Mouse (Mus musculus) gastrocnemius, postnatal 4 days (tissue): ENCODE data around the gene Kcnh4. TPM values are rescaled to one million over a fixed set of nuclear protein-coding genes. Genes with fewer than 3 reads are reported as not detected.
A peak's percentile ranks its signal among the peaks of the same experiment; 100 is the strongest.

Experiments used
- DNase-seq, 2 experiments: peaks; one replicate each; pipeline ENCODE4 v3.0.0; 2021 to 2022; ENCODE audit warnings: low spot score in 2 of 2, mixed read lengths in 2 of 2
- long read RNA-seq, 2 experiments: library from polyadenylated mRNA; stranded (forward); transcript quantifications; one replicate each; pipeline ENCODE4 v2.0.0; 2021
- total RNA-seq, 2 experiments: library from RNA; stranded (reverse); gene quantifications; 2 replicates each; pipeline ENCODE4 v1.2.3; 2021

Kcnh4 gene
- under 1 TPM in 1 of 2 experiments, not detected in 1; 0.10 TPM for total RNA-seq
- long read RNA-seq, experiment 1: 0 reads
- long read RNA-seq, experiment 2: 0 reads

DNA sequence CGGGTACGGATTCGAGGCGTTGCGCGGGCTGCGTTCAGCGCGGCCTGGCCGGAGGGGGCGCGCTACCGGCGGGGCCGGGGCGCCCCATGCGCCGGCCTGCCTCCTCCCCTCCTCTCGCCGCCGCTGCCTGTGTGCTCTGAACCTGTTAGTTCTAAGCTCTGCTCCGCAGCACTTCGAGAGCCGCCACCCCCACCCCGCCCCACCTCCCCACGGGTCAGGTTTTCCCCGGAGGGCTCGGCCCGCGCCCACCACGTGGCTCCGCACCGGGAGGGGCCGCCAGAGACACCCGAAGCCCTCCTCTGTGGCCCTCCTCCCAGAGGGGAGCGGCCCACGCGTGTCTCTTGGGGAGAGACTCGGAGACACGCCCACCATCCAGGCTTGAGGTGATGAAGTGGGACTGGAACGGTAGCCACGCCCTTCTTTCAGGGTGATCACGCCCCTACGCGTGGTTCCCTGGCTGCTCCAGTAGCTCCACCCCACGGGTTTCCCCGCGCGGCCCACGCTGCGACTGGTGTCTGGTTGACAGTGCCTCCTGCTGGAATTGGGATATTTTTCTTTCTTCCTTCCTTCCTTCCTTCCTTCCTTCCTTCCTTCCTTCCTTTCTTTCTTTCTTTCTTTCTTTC, at the start of gene Kcnh4:
TSS of gene Kcnh4 (minus strand) at position 332 of the 623 bp plus-strand sequence.
- DNase-seq: no peak

DNA sequence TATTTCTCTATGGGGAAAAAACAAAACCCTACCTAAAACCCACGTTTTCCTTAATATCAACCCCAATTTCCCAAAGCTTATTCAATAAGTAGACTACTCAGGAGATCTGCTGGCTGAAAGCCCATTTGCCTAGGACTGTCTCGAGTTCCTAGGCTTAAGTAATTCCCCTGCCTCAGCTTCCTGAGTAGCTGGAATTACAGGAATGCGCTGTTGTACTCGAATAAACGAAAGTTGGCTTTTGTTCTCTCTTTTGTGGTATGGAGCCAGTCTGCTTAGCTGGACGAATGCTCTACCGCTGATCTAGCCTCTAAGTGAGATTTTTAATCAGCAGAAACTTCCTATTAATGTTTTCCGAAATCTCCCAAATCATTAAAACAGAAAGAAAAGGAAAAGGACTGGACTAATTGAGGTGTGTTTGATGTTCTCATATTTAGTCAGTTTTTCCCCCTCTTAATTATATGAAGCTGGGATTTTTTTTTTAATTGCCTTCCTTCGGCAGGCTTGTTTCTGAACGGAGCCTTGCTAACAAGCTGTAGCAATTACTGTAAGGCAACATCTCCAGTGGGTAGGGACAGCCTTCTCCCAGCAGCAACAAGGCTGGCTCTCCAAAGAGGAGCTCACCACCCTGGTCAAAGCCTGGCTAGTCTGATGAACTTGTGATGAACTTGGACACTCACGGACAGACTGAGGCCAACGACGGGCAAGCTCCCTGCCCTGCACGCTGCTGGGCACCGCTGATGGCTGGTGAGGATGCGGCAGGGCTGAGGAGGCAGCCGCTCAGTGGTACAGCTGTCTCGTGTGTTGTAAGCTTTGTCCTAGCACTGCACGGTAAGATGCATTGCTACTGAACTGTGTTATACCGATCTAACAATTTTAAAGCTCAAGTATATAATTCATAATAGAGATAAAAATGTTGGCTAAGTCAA, 46.9 kb upstream of the Kcnh4 start:
- DNase-seq: no peak

DNA sequence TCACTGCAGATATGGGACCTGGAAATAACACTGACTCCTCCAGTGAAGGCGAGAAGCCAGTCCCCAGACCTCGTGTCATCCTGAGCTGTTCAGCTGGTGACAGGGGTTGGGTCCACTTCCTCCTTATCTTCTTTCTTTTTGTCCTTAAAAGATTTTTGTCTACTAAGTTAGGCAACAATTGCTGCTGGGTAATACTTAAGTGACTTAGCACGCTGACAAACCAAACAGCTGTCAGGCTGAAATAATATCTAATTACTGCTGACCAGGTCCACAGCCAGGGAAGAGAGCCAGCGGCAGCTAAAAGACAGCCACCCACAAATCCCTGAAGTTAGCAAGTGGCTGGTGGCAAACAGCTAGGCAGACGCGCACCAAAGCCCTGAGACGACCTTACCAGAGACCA, 45.8 kb upstream of the Kcnh4 start:
- DNase-seq: no peak

DNA sequence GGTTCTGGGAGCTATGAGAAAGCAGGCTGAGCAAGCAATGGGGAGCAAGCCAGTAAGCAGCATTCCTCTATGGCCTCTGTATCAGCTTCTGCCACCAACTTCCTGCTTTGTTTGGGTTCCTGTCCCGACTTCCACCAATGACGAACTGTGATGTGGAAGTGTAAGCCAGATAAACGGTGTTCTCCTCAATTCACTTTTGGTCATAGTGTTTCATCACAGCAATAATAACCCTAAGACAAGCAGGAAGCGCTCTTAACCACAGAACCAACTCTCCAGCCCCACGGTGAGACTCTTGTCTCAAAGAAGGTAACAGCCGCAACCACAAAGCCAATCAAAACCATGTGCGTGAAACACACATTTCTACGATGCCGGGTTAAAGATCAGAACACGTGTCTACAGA, 44.7 kb upstream of the Kcnh4 start:
- DNase-seq: no peak

DNA sequence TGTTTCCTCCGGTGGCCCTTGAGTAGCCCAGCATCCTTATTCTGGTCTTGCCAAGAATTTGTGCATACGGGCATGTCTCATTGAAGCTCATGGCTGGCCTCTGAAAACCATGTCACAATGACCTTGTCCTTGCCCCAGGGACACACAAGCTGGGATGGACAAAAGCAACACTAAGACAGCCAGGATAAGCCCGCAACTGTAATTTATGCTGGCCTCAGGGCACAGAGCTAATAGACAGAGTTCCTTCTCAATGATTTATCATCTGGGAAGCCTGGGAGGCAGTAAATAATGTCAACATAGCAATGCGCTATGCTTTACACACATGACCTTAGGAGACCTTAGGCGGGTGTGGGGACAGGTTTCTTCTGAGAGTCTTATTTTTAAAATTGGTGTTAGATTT, 39.7 kb upstream of the Kcnh4 start:
- DNase-seq: no peak

DNA sequence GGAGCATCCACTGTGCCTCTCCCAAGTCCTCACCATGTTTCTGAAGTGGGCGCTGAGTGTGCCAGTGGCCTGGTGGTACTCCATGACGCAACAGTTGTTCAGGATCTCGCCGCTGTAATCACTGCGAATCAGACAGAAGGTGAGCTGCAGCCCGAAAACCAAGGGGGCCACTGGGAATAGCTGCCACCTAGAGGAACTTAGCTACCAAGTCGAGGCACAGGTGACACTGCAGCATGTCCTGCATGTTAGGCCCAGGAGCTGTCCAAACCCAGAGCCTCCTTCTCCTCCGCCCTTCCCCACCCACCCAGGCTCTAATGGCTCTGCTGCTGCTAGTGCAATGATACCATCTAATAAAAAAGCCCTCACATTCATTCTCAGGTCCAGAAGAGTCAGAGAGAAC, 36.8 kb upstream of the Kcnh4 start:
- no peak for DNase-seq

DNA sequence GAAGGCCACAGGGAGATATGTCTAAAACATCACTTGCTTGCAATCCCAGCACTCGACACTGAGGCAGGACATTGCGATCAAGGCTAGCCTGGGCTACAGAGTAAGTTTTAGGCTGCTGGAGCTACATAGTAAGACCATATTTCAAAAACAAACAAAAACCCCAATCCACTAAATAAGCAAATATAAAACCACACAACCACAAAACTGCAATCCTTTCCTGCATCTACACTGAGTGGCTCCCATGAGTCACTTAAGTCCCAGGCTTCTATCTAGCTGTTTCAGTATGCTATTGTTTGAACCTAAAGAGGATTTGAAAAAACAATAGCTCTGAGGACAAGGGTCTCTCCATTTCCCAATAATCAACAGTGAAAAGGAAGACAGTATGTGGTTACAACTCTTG, 35.6 kb upstream of the Kcnh4 start:
- no peak for DNase-seq

DNA sequence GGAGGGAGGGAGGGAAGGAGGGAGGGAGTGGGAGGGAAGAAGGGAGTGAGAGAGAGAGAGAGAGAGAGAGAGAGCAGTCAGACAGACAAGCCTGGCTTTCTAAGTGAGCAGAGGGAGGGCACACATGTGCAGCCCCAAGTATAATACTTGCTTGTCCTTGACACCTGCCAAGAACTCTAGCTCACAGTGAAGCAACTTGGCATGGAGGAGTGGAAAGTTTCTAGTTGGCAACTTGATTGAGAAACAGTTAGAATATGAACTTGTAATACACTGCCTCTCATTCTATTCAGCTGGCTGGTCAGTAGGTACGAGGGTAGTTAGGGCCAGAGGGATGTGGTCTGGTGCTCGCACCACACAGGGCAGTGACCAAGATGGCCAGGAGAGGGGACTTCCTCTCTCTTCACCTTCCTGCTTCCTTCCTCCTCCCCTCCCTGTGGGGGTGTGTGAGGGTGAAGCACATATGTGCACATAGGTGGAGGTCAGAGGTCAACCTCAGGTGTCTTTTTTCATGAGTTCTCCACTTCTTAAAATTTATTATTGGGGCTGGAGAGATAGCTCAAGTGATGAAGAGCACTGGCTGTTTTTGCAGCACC, 31.8 kb upstream of the Kcnh4 start:
- no peak for DNase-seq

DNA sequence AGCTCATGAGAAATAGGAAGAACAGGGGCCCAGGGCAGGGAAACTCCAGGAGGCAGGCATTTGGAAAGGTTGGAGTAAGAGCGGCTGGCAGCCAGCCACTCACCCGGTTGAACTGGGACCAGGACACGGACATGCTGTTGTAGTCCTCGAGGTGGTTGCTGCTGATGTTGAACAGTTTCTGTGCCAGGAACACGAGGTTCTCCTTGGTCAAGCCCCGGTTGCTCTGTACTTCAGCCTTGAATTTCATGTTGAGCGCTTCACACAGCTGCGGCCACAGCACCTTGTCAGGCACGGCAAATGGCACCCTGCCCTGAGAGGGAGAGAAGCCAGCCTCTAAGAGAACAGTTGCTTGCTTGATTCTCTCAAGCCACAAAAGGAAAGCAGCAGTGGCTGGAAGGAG, 30.9 kb upstream of the Kcnh4 start:
- DNase-seq: peak in 1 of 2 experiments; percentile 68

DNA sequence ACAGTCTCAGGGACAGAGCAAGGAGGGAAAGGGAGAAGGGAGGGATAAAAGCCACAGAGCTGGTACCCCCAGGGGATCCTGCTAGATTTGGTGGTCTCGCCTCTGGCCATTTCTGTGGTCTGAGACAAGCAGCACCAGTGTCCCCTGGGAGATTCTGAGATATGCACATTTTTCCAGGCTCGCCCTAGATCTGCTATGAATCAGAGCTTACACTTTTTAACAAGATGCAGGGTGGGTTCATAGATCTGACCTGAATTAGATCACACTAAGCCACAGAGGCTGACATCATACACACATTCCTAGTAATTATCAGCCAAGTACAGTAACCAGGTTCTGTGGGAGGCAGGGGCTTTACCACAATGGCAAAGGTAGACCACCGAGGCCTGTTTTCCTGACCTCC, 30.0 kb upstream of the Kcnh4 start:
- no peak for DNase-seq

DNA sequence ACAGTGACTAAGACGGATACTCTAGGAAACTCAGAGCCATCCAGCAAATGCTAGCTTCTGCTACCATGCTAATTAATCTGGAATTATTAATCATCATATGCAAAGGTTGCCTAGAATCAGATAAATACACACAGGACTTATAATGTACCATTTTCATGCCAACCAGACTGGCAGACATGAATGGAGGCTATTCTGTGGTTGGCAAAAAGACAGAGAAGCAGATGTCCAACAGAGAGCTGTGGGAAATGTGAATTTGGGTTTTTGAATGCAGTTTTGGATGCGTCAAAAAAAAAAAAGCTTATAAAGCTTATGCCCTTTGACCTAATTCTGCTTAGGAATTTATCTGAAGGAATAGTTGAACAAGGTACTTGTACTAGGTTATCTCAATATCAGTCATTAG, 26.0 kb upstream of the Kcnh4 start:
- DNase-seq: no peak

DNA sequence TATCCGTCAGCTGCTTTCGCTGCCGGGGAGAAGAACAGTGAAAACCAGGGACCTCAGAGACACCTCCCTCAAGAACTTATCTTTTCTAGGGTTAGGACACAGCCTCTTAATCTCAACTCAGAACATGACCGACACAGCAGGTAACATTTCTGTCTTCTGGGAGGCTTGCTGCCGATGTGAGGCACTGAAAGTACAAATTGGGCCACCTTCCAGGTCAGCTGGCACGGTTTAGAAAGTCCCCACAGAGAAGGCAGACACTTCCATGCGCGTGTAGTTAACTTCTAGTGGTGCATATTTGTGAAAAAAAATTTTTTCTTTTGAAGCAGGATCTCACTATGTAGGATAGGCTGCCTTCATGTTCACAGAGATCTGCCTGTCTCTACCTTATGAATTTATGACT, 24.5 kb upstream of the Kcnh4 start:
- DNase-seq: no peak

DNA sequence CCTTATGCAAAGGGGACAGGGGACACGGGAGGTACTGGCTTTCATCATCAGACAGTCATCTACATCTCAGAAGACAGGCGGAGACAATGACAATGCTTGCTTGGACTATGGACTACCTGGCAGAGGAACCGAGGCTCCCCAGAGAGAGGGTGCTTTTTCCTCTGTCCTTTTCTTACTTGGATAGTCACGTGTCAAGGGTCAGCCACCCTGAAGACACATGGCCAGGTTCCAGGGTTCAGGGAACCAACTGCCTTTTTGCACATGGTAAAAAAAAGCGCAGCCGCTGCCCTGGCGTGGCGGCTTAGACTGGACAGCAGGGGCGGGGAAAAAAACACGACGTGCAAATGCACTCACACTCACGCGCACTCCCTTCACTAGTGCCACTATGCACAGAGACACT, 22.8 kb upstream of the Kcnh4 start:
- DNase-seq: no peak

DNA sequence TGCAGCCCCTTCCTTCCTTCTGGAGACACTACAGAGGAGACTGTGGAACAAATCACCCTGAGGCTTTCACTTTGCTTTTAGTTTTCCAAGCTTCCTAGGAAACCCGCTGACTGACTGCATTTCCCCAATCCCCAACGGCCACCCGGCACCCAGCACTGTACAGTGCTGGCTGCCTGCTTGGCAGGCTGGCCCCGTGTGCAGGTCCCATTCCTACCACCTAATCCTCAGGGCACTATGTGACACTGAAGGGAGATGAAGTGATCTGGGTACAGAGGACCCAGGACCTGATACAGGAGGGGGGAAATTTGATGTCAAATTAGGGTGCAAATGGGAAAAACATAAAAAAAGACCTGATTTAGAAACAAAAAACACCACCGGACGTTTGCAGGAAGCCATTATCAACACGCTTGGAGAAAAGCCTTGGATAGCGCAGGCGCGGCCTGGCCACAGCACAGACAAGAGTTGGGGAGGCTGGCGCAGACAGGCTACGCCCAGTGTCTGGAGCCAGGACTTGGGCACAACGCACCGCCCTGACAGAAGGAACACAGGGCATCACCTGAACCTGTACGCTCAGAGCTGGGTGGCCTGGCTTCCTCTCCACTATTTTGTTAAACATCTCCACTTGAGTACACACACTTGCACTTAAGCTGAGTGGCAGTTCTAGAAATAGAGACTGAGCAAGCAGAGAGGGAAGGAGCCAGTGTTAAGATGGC, 22.2 kb upstream of the Kcnh4 start:
- DNase-seq: no peak

DNA sequence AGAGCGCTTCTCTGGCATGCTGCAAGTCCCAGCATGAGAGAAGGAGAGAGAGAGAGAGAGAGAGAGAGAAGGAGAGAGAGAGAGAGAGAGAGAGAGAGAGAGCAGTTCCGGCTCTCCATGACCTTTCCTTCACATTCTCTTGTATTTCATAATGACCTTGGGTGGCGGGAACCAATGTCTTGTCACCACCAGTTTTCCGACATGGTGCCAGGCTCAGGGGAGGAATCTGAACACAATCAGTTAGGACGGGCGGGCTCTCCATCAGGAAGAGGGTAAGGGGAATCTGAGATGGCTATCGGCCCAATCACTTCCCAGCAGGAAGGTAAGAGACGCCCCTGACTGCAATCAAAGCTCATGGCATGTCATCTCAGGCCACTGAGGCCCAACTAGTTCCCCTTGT, 20.5 kb upstream of the Kcnh4 start:
- DNase-seq: no peak

DNA sequence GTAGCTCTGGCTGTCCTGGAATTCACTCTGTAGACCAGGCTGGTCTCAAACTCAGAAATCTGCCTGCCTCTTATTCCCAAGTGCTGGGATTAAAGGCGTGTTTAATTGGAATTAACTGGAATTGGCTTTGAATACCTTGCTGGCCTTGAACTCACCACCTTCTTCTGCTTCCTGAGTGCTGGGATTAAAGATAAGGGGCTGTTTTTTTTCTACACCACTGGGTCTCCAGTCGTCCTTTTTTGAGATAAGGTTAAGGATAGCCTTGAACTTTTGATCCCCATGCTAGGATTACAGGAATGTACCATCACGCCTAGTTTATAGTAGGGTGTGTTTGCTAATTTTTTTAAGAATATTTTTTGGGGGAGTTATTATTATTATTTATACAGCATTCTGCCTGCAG, 18.3 kb upstream of the Kcnh4 start:
- DNase-seq: no peak

DNA sequence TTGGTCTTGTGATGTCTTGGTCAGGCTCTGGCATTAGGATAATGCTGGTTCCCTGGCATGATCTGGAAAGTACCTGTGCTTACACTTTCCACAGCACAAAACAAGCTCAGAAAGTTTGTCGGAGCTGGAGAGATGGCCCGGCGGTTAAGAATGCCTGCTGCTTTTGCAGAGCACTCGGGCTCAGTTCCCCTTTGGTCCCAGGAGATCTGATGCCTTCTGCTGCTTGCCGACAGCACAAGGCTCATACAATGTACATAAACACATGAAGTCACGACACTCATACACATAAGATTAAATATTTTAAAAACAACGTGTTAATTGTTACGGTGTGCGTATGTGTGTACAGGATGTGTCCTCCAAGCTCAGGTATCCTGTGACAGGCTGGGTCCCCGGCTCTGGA, 16.2 kb upstream of the Kcnh4 start:
- DNase-seq: no peak

DNA sequence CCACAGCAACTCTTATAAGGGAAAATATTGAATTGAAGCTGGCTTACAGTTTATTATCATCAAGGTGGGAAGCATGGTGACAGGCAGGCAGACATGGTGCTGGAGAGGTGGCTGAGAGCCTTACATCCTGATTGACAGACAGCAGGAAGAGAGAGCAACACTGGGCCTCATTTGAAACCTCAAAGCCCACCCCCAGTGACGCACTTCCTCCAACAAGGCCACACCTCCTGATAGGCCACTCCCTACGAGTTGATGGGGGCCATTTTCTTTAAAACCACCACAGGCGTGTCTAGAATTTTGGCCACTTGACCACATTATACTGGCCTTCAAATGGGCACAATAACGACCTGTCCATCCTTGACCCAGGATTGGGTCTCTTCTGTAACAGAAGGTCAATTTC, 14.5 kb upstream of the Kcnh4 start:
- DNase-seq: no peak

DNA sequence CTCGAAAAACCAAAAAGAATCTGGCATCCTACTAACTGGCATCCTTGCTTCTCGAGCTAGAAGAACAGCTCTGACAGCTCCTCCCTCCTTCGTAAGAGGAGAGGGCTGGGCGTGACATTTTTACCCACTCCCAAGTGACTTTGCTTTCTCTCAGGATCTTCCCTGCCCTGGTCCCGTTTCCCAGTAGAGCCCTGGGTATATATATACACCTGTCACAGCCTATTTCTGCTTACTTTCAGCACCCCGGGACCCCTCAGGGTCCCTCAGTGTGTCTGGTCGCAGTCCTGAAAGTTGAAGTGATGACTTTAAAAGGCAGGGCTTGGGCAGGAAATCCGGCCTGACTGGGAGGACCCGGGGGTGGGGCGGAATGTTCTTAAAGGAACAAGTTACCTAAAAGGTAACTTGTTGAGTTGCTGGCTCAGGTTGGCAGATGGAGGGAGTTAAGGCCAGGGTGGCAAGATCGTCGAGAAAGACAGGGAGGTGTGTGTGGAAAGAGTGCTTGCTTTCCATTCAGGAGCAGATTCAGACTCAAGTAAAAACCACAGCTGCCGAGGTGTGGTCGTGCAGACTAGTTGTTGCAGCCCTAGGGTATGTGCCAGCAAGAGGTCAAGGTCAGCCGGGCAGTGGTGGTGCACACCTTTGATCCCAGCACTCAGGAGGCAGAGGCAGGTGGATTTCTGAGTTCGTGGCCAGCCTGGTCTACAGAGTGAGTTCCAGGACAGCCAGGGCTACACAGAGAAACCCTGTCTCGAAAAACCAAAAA, 11.1 kb upstream of the Kcnh4 start, which contains the start of gene Ghdc:
TSS of gene Ghdc (minus strand) at position 312 of the 763 bp plus-strand sequence.
- DNase-seq: peak; percentile 57 to 82

DNA sequence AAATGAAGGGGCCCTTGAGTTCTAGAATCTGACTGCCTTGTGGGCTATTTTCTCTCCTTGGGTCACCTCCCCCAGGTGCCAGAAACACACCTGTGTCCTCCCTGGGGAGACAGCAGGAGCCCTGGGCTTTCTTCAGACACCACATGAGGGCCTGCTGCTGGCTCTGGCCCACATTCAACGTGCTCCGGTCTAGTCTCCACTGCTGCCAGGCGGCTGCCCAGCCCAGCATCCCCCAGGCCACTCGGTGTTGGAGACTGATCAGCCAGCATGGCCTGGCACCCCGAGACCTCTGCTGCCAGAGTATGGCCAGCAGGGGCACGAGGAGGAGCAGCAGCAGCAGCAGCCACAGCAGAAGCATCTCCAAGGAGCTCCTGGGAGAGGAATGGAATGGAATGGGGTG, 10.2 kb upstream of the Kcnh4 start:
- no peak for DNase-seq

DNA sequence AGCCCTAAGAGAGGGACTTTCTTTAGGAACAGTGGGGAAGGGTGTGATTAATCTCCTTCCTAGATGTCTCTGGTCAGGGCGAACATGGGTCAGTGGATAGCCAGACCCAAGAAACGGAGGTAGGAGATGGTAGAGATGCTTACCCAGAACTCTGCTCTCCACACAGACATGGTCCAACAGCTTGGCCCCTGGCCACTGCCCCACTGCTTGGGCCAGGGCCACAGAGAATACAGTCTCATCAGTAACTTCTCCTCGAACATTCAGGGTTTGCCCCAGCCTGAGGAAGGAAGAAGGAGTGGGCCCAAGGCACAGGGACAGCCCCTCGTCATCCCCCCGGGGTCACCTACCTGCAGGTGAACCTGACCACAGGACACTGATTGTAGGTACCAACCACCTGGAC, 8.1 kb upstream of the Kcnh4 start:
- no peak for DNase-seq
